Mouse (Mus musculus): ENCODE results near the gene Crybb2. TPM values are rescaled to one million over a fixed set of nuclear protein-coding genes. Genes with fewer than 3 reads are reported as not detected.
"Not testable (repeated sequence)": the region's sequence is repeated elsewhere in the genome, so short reads cannot be mapped to it uniquely, and the experiment has no call there.

Gene Crybb2
- polyA plus RNA-seq, 1 experiment from 2014 or later, result not detected

GRCm38 (mm10) chr5:113109651-113110050, 39.7 kb upstream of the Crybb2 start:
- not testable (repeated sequence) for H3K27ac ChIP-seq; H3K9ac ChIP-seq; H3K4me2 ChIP-seq (replicated peaks); H3K9me3 ChIP-seq (ENCODE audit: control insufficient read depth, low read length); H3K4me1 ChIP-seq (replicated peaks; ENCODE audit: control insufficient read depth, insufficient read depth, low read length); H3K4me3 ChIP-seq (replicated peaks; ENCODE audit: low read length); DNase-seq (ENCODE audit: low spot score); ATAC-seq (ENCODE audit: low FRiP score); H3K27me3 ChIP-seq (ENCODE audit: control insufficient read depth, insufficient read depth, low read length); H3K36me3 ChIP-seq (replicated peaks; ENCODE audit: control insufficient read depth, insufficient read depth)
- WGBS, result 92% methylated on average over 2 of the region's 2 CpGs

- H3K36me3 ChIP-seq (replicated peaks; ENCODE audit: control insufficient read depth, insufficient read depth), result no peaks in the 10 kb centered on the region
These were observed 38.3 kb upstream of the Crybb2 start for GRCm38 (mm10) chr5:113108165-113108764.

GRCm38 (mm10) chr5:113107709-113108108, 37.8 kb upstream of the Crybb2 start:
- Histone ChIP-seq H3K4me1 (replicated peaks; ENCODE audit: control insufficient read depth, insufficient read depth, low read length) (0 out of 2 replicates have a peak, but pooled peaks cover 2% of the 10 kb centered on the region), H3K27me3 (ENCODE audit: control insufficient read depth, insufficient read depth, low read length) (no peaks in the 10 kb centered on the region), H3K9ac (no peak overlapping the region), H3K4me3 (replicated peaks; ENCODE audit: low read length) (no peak overlapping the region), H3K9me3 (ENCODE audit: control insufficient read depth, low read length) (no peaks in the 10 kb centered on the region), H3K27ac (no peak overlapping the region), H3K4me2 (replicated peaks) (no peak overlapping the region), H3K36me3 (replicated peaks; ENCODE audit: control insufficient read depth, insufficient read depth) (no peaks in the 10 kb centered on the region)
- DNase-seq (ENCODE audit: low spot score) (no peak), ATAC-seq (ENCODE audit: low FRiP score) (no peak)
- WGBS, result 80% methylated on average over 3 of the region's 3 CpGs

More at GRCm38 (mm10) chr5:113108165-113108764, 38.3 kb upstream of the Crybb2 start:
- WGBS, result 80% methylated on average over 11 of the region's 11 CpGs
- DNase-seq (ENCODE audit: low spot score), result no peak
- Histone ChIP-seq H3K9ac (no peak overlapping the region), H3K9me3 (ENCODE audit: control insufficient read depth, low read length) (no peaks in the 10 kb centered on the region), H3K27me3 (ENCODE audit: control insufficient read depth, insufficient read depth, low read length) (no peaks in the 10 kb centered on the region), H3K4me1 (replicated peaks; ENCODE audit: control insufficient read depth, insufficient read depth, low read length) (no peaks in the 10 kb centered on the region), H3K27ac (no peak overlapping the region), H3K4me3 (replicated peaks; ENCODE audit: low read length) (no peak overlapping the region), H3K4me2 (replicated peaks) (no peak overlapping the region)
- no peak for ATAC-seq (ENCODE audit: low FRiP score)

- ATAC-seq (ENCODE audit: low FRiP score) (no peak), DNase-seq (ENCODE audit: low spot score) (no peak)
- Histone ChIP-seq H3K27me3 (ENCODE audit: control insufficient read depth, insufficient read depth, low read length) (no peaks in the 10 kb centered on the region), H3K4me1 (replicated peaks; ENCODE audit: control insufficient read depth, insufficient read depth, low read length) (0 out of 2 replicates have a peak, but pooled peaks cover 8% of the 10 kb centered on the region), H3K4me2 (replicated peaks) (no peak overlapping the region), H3K9ac (no peak overlapping the region), H3K27ac (no peak overlapping the region), H3K36me3 (replicated peaks; ENCODE audit: control insufficient read depth, insufficient read depth) (no peaks in the 10 kb centered on the region), H3K4me3 (replicated peaks; ENCODE audit: low read length) (no peak overlapping the region), H3K9me3 (ENCODE audit: control insufficient read depth, low read length) (no peaks in the 10 kb centered on the region)
- WGBS, result 86% methylated on average over 7 of the region's 7 CpGs
These were observed 36.7 kb upstream of the Crybb2 start for GRCm38 (mm10) chr5:113106594-113106993.

- DNase-seq (ENCODE audit: low spot score) (no peak), ATAC-seq (ENCODE audit: low FRiP score) (no peak)
- Histone ChIP-seq H3K4me2 (replicated peaks) (no peak overlapping the region), H3K4me1 (replicated peaks; ENCODE audit: control insufficient read depth, insufficient read depth, low read length) (0 out of 2 replicates have a peak, but pooled peaks cover 8% of the 10 kb centered on the region), H3K36me3 (replicated peaks; ENCODE audit: control insufficient read depth, insufficient read depth) (no peaks in the 10 kb centered on the region), H3K9ac (no peak overlapping the region), H3K4me3 (replicated peaks; ENCODE audit: low read length) (no peak overlapping the region), H3K9me3 (ENCODE audit: control insufficient read depth, low read length) (no peaks in the 10 kb centered on the region), H3K27ac (no peak overlapping the region), H3K27me3 (ENCODE audit: control insufficient read depth, insufficient read depth, low read length) (no peaks in the 10 kb centered on the region)
- 92% methylated on average over 4 of the region's 4 CpGs for WGBS
These were observed 35.6 kb upstream of the Crybb2 start for GRCm38 (mm10) chr5:113105481-113105880.

- H3K4me3 ChIP-seq (replicated peaks; ENCODE audit: low read length), result no peak overlapping the region
- ATAC-seq (ENCODE audit: low FRiP score) (no peak), DNase-seq (ENCODE audit: low spot score) (no peak)
- no peaks in the 10 kb centered on the region for H3K9me3 ChIP-seq (ENCODE audit: control insufficient read depth, low read length)
- H3K4me1 ChIP-seq (replicated peaks; ENCODE audit: control insufficient read depth, insufficient read depth, low read length), result 0 out of 2 replicates have a peak, but pooled peaks cover 8% of the 10 kb centered on the region
- no peak overlapping the region for H3K9ac ChIP-seq
- no peak overlapping the region for H3K4me2 ChIP-seq (replicated peaks)
- H3K27ac ChIP-seq, result no peak overlapping the region
- 78% methylated on average over 9 of the region's 9 CpGs for WGBS
- no peaks in the 10 kb centered on the region for H3K27me3 ChIP-seq (ENCODE audit: control insufficient read depth, insufficient read depth, low read length)
- no peaks in the 10 kb centered on the region for H3K36me3 ChIP-seq (replicated peaks; ENCODE audit: control insufficient read depth, insufficient read depth)
These were observed 35.1 kb upstream of the Crybb2 start for GRCm38 (mm10) chr5:113105035-113105434.

- Histone ChIP-seq H3K9ac (no peak overlapping the region), H3K9me3 (ENCODE audit: control insufficient read depth, low read length) (no peaks in the 10 kb centered on the region), H3K36me3 (replicated peaks; ENCODE audit: control insufficient read depth, insufficient read depth) (no peaks in the 10 kb centered on the region), H3K4me3 (replicated peaks; ENCODE audit: low read length) (no peak overlapping the region), H3K4me1 (replicated peaks; ENCODE audit: control insufficient read depth, insufficient read depth, low read length) (0 out of 2 replicates have a peak, but pooled peaks cover 8% of the 10 kb centered on the region), H3K27me3 (ENCODE audit: control insufficient read depth, insufficient read depth, low read length) (no peaks in the 10 kb centered on the region), H3K4me2 (replicated peaks) (no peak overlapping the region), H3K27ac (no peak overlapping the region)
- WGBS, result 22% methylated on average over 7 of the region's 7 CpGs
- 0 out of 2 replicates have a peak, but pooled peaks have one; percentile 32 for ATAC-seq (ENCODE audit: low FRiP score)
- no peak for DNase-seq (ENCODE audit: low spot score)
These were observed 32.5 kb upstream of the Crybb2 start for GRCm38 (mm10) chr5:113102455-113102854.

- DNase-seq (ENCODE audit: low spot score), result no peak
These were observed 31.5 kb upstream of the Crybb2 start for GRCm38 (mm10) chr5:113101457-113101856.

GRCm38 (mm10) chr5:113100422-113100821, 30.5 kb upstream of the Crybb2 start:
- Histone ChIP-seq H3K9me3 (ENCODE audit: control insufficient read depth, low read length) (no peaks in the 10 kb centered on the region), H3K4me2 (replicated peaks) (no peak overlapping the region), H3K4me3 (replicated peaks; ENCODE audit: low read length) (no peak overlapping the region), H3K27ac (no peak overlapping the region), H3K36me3 (replicated peaks; ENCODE audit: control insufficient read depth, insufficient read depth) (no peaks in the 10 kb centered on the region), H3K4me1 (replicated peaks; ENCODE audit: control insufficient read depth, insufficient read depth, low read length) (0 out of 2 replicates have a peak, but pooled peaks cover 8% of the 10 kb centered on the region), H3K27me3 (ENCODE audit: control insufficient read depth, insufficient read depth, low read length) (no peaks in the 10 kb centered on the region), H3K9ac (no peak overlapping the region)
- WGBS, result 92% methylated on average over 11 of the region's 11 CpGs
- DNase-seq (ENCODE audit: low spot score) (no peak), ATAC-seq (ENCODE audit: low FRiP score) (no peak)

More at GRCm38 (mm10) chr5:113101457-113101856, 31.5 kb upstream of the Crybb2 start:
- H3K27ac ChIP-seq, result no peak overlapping the region
- H3K4me2 ChIP-seq (replicated peaks), result no peak overlapping the region
- no peak overlapping the region for H3K4me3 ChIP-seq (replicated peaks; ENCODE audit: low read length)
- H3K9ac ChIP-seq, result no peak overlapping the region
- WGBS, result 84% methylated on average over 10 of the region's 10 CpGs
- no peaks in the 10 kb centered on the region for H3K9me3 ChIP-seq (ENCODE audit: control insufficient read depth, low read length)
- ATAC-seq (ENCODE audit: low FRiP score), result no peak
- no peaks in the 10 kb centered on the region for H3K27me3 ChIP-seq (ENCODE audit: control insufficient read depth, insufficient read depth, low read length)
- H3K4me1 ChIP-seq (replicated peaks; ENCODE audit: control insufficient read depth, insufficient read depth, low read length), result 0 out of 2 replicates have a peak, but pooled peaks cover 8% of the 10 kb centered on the region
- H3K36me3 ChIP-seq (replicated peaks; ENCODE audit: control insufficient read depth, insufficient read depth), result no peaks in the 10 kb centered on the region

Data from hindbrain, embryonic 14.5 days (tissue).